Mouse (Mus musculus) cortical plate, adult 2 months (tissue): ENCODE data around the gene H2afv.
"Not testable (repeated sequence)": the region's sequence is repeated elsewhere in the genome, so short reads cannot be mapped to it uniquely, and the experiment has no call there.

ENCODE experiments used
- CTCF ChIP-seq: fragments of 200-500 bp; IDR thresholded peaks from 2 replicates; pipeline ENCODE4 v1.5.1; 2011; ENCODE audit warnings: mild to moderate bottlenecking, control low read depth, low read length; ENCODE audit not compliant: insufficient read depth; ENCODE audit errors: extremely low read depth
- POLR2A ChIP-seq: fragments of 200-500 bp; IDR thresholded peaks from 2 replicates; pipeline ENCODE4 v1.6.1; 2011; ENCODE audit warnings: mild to moderate bottlenecking, low read length, control low read depth; ENCODE audit not compliant: insufficient read depth; ENCODE audit errors: extremely low read depth

DNA sequence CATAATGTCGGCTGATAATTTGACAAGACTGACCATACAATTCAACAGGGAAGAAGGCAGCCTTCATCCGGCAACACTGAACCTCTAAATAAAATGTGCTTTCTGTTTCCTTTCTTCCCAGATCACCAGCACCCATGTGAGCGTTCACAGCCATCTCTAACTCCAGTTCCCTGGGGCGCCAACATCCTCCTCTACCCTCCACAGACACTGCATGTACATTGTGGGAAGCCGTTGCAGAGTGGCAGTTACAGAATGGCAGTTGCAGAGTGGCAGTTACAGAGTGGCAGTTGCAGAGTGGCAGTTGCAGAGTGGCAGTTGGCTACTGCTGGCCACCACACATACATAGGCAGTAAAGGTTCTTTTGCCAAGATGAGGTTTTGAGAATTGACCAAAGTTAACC is 3.9 kb upstream of the H2afv start:
- not testable (repeated sequence) for TF ChIP-seq CTCF, POLR2A
